Mouse (Mus musculus): ENCODE results near the gene BC049715.

The BC049715 gene

DNA sequence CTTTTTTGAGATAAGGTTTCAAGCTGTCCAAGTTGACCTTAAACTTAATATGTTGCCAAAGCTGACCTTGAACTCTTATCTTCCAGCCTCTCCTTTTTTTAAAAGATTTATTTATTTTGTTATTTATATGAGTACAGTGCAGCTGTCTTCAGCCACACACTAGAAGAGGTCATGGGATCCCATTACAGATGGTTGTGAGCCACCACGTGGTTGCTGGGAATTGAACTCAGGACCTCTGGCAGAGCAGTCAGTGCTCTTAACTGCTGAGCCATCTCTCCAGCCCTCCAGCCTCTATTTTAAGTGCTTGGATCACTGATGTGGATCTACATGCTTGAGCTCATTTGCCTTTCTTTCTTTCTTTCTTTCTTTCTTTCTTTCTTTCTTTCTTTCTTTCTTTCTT lies 57.3 kb downstream of the BC049715 start:
- in situ Hi-C loops (cut with MboI, MseI): loop anchor here (10.0 kb wide), 1 partner anchor 690 kb away; no protein-coding TSS in a partner anchor

DNA sequence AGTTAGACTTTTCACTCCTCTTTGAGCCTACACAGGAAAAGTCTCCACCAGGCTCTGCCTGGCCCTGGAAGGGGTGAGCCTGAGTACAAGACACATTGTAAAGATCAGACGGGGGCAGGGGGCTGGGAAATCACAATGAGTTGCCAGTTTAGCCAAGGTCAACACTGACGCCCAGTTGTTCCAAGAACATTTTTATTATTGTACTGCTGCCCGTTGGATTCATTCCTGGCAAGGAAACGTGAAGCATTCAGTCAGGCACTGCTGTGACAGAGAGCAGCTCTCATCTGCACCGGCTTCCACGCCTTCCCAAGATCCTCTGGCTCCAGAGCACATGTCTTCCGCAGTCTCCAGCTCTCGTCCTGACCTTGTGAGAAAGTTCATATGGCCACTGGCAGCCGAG lies 60.4 kb downstream of the BC049715 start:
- in situ Hi-C loops (cut with MboI, MseI): loop anchor here (10.0 kb wide), 1 partner anchor 693 kb away; no protein-coding TSS in a partner anchor

DNA sequence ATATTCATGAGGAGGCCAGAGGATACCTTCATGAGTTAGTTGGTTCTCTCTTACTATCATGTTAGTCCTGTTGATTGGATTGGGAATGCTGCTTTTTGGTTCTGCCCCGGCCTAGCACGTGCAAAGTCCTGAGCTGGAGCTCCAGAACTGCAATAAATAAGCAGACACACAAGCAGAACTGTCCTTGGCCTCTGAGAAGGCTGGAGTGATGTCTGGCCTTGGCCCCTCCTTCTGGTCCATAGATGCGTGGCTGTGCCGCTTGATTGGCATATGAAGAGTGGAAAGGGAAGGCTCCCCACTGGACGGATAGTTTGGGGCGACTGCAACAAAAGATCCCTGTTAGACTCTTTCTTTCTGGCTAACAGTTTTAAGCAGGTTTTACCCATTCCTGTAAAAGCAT lies 61.6 kb downstream of the BC049715 start:
- in situ Hi-C loops (cut with MboI, MseI): loop anchor here (10.0 kb wide), 1 partner anchor 694 kb away; no protein-coding TSS in a partner anchor

DNA sequence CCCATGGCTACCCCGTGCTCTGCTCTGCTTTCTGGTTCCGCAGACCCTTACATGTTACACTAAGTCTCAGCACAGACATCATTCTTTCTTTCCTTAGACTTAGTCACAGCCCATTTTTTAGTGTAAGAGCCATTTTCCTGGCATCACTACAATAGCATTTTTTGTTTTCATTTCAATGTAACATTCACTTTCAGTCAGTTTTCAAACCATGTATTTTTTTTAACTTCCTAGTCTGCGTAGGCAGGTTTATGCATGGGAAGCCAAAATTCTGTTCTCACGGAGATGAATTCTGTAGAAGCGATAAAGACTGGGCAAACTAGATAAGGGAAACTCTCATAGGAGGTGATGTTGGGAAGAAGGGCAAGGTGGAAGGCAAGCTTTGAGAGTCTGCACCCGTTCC lies 62.1 kb downstream of the BC049715 start:
- in situ Hi-C loops (cut with MboI, MseI): loop anchor here (10.0 kb wide), 1 partner anchor 695 kb away; no protein-coding TSS in a partner anchor

All from regulatory T cell (primary cell).